8 mouse cellular contexts compared by ENCODE assay signal in genomic region chr15:83349225-83349953, GRCm38 (mm10). TPM values are rescaled to one million over a fixed set of nuclear protein-coding genes. Genes with fewer than 3 reads are reported as not detected.
A peak's percentile ranks its signal among the peaks of the same experiment; 100 is the strongest.
DNase-seq lines count a peak whose midpoint lies in the region; ATAC-seq and TF ChIP-seq lines count a peak whose summit lies in the region.

No protein-coding gene starts in this region.

- WGBS in spleen, adult 2 months: 19% methylated on average over 8 of the region's 8 CpGs
- WGBS in kidney, embryonic 15.5 days: 14% methylated on average over 8 of the region's 8 CpGs
- WGBS in neural tube, embryonic 12.5 days: 17% methylated on average over 8 of the region's 8 CpGs

- peak overlapping the region; percentile 86 for H3K4me2 ChIP-seq in kidney, embryonic 15.5 days
- peak overlapping the region; percentile 93 for H3K4me2 ChIP-seq in neural tube, embryonic 12.5 days (replicated peaks)

- ATAC-seq in kidney, embryonic 15.5 days (replicated peaks; ENCODE audit: low FRiP score): peak; percentile 27; the same call in 1 of the 2 replicates
- peak; percentile 42 for ATAC-seq in neural tube, embryonic 12.5 days (ENCODE audit: low FRiP score, low read depth)

- H3K9ac ChIP-seq in kidney, embryonic 15.5 days: peak overlapping the region; percentile 83
- H3K9ac ChIP-seq in neural tube, embryonic 12.5 days: peak overlapping the region; percentile 80

- H3K4me3 ChIP-seq in spleen, adult 2 months (ENCODE audit: extremely low read depth, insufficient read depth, insufficient read length): peak overlapping the region; percentile 70
- H3K4me3 ChIP-seq in erythroblast, embryonic 14.5 days (replicated peaks): peak overlapping the region; percentile 78
- peak overlapping the region; percentile 82 for H3K4me3 ChIP-seq in kidney, embryonic 15.5 days (replicated peaks)
- H3K4me3 ChIP-seq in neural tube, embryonic 12.5 days: peak overlapping the region; percentile 82

- no peaks in the 10 kb centered on the region for H3K4me1 ChIP-seq in spleen, adult 2 months (ENCODE audit: control insufficient read depth, insufficient read depth, insufficient read length)
- H3K4me1 ChIP-seq in erythroblast, embryonic 14.5 days (ENCODE audit: control insufficient read depth): peaks cover 53% of the 10 kb centered on the region
- peaks cover 18% of the 10 kb centered on the region for H3K4me1 ChIP-seq in kidney, embryonic 15.5 days
- H3K4me1 ChIP-seq in neural tube, embryonic 12.5 days: peaks cover 14% of the 10 kb centered on the region

- no peaks in the 10 kb centered on the region for H3K27me3 ChIP-seq in spleen, adult 2 months (ENCODE audit: control insufficient read depth, insufficient read depth, low read length)
- H3K27me3 ChIP-seq in erythroblast, embryonic 14.5 days (ENCODE audit: control insufficient read depth): no peaks in the 10 kb centered on the region
- H3K27me3 ChIP-seq in kidney, embryonic 15.5 days: no peaks in the 10 kb centered on the region
- no peaks in the 10 kb centered on the region for H3K27me3 ChIP-seq in neural tube, embryonic 12.5 days (replicated peaks)

- TF ChIP-seq POLR2A in spleen, adult 2 months (IDR thresholded peaks at IDR 0.05; ENCODE audit: low read depth, low read length): no peak

- intact Hi-C loops in gastrocnemius, postnatal 14 days (cut with DNase I; ENCODE audit: low total_unique reads): no loop called here

- no peaks in the 10 kb centered on the region for H3K36me3 ChIP-seq in spleen, adult 2 months (ENCODE audit: control insufficient read depth, insufficient read depth, low read length)
- peaks cover 39% of the 10 kb centered on the region for H3K36me3 ChIP-seq in erythroblast, embryonic 14.5 days (ENCODE audit: control insufficient read depth)
- peaks cover 10% of the 10 kb centered on the region; the same call in 1 of the 2 replicates for H3K36me3 ChIP-seq in kidney, embryonic 15.5 days
- no peaks in the 10 kb centered on the region for H3K36me3 ChIP-seq in neural tube, embryonic 12.5 days

- H3K9me3 ChIP-seq in erythroblast, embryonic 14.5 days (ENCODE audit: control insufficient read depth, low read length): no peaks in the 10 kb centered on the region
- H3K9me3 ChIP-seq in kidney, embryonic 15.5 days (replicated peaks): no peaks in the 10 kb centered on the region
- H3K9me3 ChIP-seq in neural tube, embryonic 12.5 days: no peaks in the 10 kb centered on the region

- DNase-seq in spleen, adult 2 months (ENCODE audit: low read depth in 1 of 2, low spot score in 2 of 2): no peak
- no peak for DNase-seq in spleen, adult 12 weeks (ENCODE audit: low spot score)
- no peak for DNase-seq in layer of hippocampus, postnatal 14 days (ENCODE audit: low spot score in 2 of 2)
- no peak for DNase-seq in gastrocnemius, postnatal 14 days
- no peak for DNase-seq in embryo, embryonic 11 days

- TF ChIP-seq CTCF in spleen, adult 2 months (IDR thresholded peaks at IDR 0.05; ENCODE audit: extremely low read depth, insufficient read depth, insufficient read length, insufficient replicate concordance): no peak

- H3K27ac ChIP-seq in spleen, adult 2 months (ENCODE audit: insufficient read depth, low read length): peak overlapping the region; percentile 33; the same call in 1 of the 2 replicates
- H3K27ac ChIP-seq in kidney, embryonic 15.5 days: 0 out of 2 replicates have a peak overlapping the region, but pooled peaks have one; percentile 54
- no peak overlapping the region for H3K27ac ChIP-seq in neural tube, embryonic 12.5 days

RNA-seq across cellular contexts. Expression of gene Arfgap3, which starts 0.7 kb away (rescaled TPM):
- 14.6 TPM in 2 replicates for polyA plus RNA-seq in spleen, adult 2 months (2012; rRNA removed)
- polyA plus RNA-seq in erythroblast, embryonic 14.5 days (2012): 2.4 and 3.3 TPM in 2 replicates
- 35.7 and 36.3 TPM in 2 replicates for polyA plus RNA-seq in kidney, embryonic 15.5 days (2015; fragmentation: Nextera tagmentation; extraction: Ambion mirVana)
- 37.2 and 39.0 TPM in 2 replicates for polyA plus RNA-seq in neural tube, embryonic 12.5 days (2016; fragmentation: Nextera tagmentation; extraction: Ambion mirVana)
- 10 to 100 TPM; 17.1 to 21.1 TPM for total RNA-seq in layer of hippocampus, postnatal 14 days (2021)
- total RNA-seq in gastrocnemius, postnatal 14 days (2021): 10 to 100 TPM in 1 of 2 experiments, 1 to 10 TPM in 1; 9.7 to 10.0 TPM
